Mouse (Mus musculus) brain, adult 2 months (tissue): Measurements from ENCODE around the gene BC052040.

Source experiments
- DNase-seq: peaks from one replicate; pipeline ENCODE4 v3.0.0; 2011; ENCODE audit warnings: low read depth, low spot score

The BC052040 gene

DNA sequence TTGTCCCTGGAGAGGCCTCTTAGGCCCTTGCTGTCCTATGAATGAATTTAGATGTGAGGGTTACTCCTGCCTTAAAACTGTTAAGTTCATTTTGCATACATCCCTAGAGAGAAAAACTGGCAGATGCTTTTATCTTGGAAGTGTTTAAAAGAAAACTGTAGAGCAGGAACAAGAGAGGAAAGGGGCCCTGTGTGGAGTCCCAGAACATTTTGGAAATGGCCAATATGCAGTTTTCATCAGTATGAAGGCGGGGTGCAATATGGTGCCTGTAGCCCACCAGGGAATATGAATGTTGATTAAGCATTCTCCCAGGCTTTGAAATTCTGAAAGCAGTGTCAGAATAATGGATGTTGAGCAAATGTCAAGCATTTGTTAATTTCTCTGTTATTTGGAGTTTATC is 19.8 kb downstream of the BC052040 start:
- no peak for DNase-seq

DNA sequence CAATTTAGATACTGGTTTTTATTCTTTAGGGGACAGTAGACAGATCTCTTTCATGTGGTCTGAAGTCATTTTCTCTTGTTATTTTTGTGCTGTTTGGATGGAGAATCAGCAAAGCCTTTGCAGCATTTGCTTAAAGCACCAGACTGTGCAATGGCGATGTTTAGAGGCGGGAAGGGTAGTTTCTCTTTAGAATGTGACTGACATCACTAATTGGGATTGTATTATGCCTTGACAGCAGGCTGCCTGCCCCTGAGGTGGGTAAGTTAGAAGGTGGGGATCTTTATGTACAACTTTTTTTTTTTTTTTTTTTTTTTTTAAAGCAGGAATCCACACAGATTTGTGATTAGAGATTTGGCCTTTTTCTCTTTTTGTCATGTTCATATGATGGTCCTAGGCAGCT is 20.6 kb downstream of the BC052040 start:
- DNase-seq: no peak

DNA sequence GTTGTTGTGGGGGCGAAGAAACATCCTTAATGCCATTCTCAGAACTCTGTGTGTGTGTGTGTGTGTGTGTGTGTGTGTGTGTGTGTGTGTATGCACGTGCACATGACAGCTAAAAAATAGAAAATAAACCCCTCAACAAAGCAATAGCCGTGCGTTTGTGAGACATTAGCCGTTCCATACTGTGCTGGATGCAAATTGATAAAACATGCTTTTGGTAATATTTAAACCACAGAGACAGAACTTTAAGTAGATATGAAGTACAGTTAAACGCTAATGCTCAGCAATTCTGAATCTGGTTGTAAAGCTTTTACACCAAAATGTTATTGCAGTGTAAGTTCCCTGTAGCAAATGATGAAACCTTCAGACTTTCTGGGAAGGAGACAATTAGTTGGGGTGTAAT is 22.6 kb downstream of the BC052040 start:
- no peak for DNase-seq

DNA sequence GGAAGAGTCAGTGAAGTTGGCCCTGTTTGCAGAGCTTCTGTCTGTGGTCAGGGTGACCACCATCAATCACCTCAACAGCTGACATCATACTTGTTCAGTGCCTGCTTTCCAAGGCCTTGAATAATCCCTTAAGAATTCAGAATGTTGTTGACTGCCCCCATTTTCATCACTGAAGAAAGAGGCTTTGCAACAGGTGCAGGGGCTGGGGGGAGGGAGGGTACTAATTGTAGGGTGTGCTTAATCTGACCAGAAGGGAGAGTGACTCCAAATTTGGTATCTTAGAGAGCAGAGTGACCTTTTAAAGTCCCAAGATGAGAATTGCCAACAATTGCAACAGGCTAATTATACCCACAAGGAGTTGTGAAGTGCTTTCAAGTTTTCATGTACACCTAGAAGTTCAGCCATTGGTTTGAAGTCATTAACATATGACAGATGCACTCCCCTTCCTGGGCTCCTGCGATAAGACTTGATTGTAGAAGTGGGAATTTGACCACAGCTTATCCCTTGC is 24.4 kb downstream of the BC052040 start:
- DNase-seq: no peak

DNA sequence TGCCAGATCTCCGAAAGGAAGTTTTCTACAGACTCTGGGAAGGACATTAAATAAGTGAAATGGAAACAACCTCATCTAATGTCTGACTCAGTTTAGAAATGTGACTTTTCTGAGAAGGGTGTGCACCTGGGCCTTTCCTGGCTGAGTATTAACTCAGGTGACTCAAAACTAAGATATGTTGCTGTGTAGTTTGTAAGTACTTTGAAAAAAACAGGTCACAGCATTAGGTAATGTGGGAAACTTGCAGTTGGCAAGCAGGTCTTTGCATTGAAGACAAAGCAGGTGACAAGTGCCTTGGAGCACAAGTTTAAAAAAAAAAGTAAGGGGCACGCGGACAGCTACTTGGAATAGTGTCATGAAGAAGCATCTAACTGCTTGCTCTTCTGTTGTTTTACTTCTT is 27.5 kb downstream of the BC052040 start:
- DNase-seq: no peak

DNA sequence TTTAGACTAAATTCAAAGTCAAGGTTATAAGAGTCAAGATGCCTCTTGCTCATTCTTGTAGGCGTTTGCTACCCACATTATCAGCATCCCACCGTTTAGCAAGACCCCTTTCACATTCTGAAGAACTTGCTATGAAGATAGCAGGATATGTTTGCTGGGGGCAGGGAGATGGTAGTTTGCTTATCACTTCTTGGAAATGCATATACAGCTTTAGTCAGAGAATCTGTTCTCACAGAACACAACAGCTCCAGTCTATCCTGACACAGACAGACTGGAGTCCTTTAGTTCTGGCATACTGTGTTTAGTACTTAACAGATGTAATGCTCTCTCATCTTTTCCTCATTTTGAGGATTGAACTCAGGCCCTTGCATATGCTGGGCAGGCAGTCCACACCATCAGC is 28.6 kb downstream of the BC052040 start:
- no peak for DNase-seq

DNA sequence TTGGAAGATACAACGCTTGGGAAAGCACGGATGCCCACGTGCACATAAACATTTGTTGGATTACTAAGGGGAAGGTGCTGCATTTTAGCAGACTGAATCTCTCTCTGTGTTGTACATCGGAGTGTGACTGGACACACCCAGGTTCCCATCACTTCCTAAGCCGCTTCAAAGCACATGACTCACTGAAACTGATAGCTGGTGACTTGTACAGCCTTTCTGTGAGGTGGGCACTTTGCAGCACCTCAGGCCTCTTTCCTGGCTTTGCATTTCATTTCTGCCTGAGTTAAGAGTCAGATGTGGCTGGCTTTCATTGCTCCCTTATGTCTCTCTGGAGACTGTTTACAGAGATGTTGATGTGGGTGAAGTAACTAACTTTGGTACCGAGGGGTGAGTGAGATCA is 29.0 kb downstream of the BC052040 start:
- DNase-seq: no peak

DNA sequence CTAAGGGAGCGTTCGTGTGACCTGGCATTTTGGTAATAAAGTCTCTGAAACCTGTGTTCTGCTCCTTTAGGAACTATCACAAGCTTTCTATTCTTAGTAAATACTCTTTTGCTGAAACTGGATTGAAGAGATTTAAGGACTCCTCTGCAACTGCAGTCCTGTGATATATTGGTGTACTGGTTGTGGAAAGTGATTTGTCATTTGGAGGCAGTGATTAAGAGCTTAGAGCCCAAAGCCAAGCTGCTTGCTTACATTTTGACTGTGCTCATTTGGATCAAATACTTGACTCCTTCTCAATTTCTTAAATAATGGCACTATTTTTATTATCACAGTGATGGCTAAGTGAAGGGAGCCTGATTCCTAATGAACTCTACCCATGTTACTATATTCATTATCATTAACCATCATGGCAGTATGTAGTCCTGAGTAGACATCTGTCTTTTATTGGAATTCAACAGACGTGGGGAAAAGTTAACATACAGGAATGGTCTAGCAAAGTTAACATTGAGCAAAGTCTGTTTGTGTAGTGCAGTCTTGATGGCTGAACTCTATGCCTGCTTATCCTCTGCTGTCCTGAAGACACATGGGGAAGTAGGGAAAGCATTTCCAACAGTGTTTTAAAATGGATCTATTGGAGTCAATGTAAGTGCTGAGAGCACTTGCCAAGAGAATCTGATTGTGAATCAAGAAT is 32.5 kb downstream of the BC052040 start:
- DNase-seq: no peak

DNA sequence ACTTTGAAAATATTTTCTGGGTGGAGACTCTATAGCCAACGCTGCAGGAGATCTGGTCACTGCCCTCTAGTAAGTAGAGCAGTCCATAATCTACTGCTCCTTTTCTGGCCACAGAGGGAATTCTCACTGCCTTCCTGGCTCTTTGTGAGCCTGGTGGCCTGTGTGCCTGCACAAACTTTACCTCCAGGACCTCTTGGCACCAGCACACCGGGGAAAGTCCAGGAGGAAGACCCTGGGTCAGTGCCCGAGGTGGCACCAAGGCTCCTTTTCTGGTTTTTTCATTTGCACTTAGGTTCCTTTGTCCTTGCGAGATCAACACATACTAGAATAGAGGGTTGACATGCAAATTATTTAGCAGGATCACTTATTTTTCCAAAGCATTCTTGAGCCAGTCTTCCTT is 47.0 kb downstream of the BC052040 start:
- no peak for DNase-seq

DNA sequence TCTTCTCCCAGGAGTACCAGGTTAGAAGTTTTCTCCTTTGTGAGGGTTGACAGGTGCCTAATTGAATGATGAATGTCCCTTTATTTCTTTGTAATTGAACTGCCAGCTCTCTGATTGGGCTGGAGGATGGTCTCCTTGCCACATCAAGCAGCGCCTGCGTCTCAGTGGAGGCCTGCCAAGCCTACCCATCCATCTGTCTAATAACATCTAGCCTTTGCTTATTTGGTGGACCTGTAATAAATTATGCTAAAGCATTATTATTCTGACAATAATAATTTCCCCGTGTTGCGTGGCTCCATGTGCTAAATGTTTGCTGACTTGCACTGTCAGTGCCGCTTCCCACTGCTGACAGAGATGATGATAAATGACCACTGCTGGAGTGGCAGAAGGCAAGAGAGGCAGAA is 49.5 kb downstream of the BC052040 start:
- DNase-seq: peak; percentile 4

DNA sequence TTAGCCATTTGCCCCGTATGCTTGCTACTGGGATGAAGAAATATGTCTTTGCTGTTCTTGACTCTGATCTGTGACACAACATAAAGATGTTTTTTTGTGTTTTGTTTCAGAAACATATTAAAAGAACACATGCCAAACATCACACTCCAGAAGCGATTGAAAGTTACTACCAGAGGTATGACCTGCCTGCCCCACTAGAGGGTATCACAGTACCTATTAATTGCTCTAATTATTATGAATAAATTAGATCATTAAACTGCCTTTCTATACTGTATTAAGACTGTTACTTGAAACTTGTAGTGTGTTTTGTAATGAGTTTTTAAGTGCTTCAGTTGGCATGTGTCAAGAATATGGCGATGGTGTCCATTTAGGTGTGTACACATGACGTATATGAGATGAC is 50.3 kb downstream of the BC052040 start:
- no peak for DNase-seq

DNA sequence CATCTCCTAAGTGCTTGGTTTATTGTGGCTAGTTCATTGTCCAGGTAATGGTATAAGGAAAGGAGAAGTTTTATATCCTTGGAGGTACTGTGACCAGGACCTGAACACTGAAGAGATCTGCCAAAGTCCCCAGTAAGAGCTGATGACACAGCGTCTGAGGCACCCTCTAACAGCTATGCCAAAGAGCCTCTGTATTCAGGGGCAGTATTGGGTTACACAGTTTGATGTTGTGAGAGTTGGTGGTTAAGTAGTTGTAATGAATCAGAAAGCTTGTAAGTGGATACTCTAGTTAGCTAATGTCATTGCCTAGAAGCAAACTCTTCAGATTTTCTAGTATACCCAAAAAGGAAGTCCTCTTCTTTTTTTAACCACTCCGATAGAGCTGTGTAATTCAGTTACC is 68.7 kb downstream of the BC052040 start:
- no peak for DNase-seq

DNA sequence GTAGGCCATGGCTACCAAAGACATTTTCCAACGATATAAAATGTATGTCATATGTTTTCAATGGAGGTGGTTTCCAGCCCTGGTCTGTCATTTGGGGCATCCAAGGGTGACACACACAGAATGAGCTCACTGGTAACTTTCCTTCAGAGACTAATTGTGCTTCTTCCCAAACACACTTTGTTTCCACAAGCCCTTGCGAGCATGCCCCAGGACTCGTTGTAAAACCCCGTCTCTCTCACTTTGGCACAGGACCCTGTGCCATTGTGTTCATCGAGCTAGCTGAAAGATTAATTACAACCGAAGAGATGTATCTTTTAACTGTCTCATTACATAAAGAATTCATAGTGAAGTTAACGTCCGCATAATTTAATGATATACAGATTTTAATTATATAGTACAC is 78.2 kb downstream of the BC052040 start:
- DNase-seq: peak; percentile 8

DNA sequence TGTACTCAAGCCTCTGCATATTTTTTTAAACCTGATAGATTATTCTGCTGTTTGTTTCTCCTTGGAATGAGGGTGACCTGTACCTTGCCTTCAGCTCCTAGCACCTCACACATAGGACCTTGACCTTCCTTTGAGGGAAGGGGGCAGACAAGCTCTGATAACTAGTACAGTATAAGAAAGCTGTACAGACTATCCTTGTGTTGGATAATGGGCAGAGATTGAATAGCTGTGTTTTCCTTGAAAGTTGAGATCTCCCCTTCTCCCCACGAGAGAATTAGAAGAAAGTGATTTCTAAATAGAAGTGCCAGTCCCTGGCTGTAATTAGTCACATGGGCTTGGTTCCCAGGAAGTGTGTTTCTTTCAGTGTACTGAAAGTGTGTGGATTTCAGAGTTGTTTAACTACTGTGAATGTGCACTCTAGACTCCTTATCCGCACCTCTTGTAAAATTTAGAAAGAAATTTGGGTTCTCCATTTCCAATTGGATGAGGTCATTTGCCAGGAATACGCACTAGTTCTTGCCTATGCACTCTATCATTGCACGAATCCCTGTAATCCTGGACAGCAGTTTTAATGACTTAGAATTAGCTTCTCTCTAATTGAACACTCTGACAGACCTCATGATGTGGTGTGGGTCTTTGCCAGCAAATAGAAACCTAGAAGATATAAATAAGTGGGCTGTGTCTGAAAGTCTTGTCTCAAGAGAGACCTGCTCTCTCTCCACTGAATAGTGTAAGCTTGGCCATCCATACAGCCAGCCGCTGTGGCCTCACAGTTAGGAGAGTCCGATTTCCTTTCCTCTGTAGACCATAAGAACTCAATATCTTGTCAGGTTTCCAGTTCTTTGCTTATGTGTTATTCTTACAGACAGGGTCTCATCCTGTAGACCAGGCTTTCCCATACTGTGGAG is 79.0 kb downstream of the BC052040 start:
- no peak for DNase-seq

DNA sequence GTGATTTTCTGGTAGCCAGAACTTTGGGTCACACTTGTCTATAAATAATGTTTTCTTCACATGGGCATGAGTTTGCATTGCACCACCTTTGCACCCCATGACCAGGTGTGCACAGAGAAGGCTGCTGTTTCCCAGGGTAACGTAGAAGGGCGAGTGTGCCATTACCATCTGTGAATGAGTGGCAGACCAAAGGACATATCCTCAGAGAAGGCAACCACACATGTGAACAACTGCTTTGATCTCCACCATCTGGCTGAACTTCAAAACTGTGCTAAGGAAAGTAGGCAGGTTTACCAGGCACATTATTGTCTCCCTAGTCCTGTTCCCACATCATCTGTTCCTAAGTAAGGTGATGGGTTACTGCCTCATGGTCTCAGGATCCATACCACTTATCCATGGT is 86.0 kb downstream of the BC052040 start:
- no peak for DNase-seq

DNA sequence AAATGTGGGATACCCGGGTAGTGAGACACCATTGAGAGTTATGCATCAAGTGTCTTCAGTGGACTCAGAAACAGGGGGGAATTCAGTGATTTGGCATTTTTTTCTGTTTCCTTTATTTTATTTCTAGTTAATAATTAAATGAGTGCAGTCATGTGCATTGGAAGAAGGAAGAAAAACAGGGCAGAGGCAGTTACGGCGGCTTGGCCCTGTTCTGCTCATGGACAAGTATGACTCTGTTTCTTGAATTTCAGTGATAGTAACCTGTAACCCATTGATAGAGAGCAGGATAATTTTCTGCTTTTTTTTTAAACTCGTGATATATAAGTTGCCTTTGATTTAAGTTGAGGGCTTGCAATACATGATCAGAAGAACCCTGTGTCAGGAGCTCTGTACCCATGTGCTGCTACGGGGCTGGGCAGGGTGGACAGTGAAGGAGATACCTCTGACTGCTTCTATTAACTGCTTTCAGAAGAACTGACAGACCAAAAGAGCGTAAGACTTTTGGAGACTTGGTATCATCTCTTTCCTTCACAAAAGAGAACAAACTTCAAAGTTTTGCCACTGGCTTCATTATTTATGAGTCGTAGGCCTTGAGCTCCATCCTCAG is 91.6 kb downstream of the BC052040 start:
- no peak for DNase-seq

DNA sequence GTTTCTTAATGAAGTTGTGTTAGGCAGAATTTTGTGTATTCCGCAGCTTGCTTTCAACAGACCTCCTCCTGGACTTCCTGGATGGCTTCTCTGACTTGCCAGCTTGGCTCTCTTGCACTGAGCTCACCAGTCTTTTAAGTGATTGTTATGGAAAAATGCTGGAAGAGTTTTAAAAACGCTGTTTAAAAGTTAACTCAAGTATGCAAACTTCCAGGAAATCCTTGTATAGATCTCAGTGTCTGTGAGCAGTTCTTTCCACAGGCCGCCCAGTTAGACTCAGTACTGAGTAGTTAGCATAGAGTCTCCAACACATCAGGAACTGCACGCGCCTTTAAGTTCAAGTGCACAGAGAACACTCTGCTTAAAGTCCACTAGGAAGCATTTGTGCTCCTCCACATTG is 97.3 kb downstream of the BC052040 start:
- no peak for DNase-seq

DNA sequence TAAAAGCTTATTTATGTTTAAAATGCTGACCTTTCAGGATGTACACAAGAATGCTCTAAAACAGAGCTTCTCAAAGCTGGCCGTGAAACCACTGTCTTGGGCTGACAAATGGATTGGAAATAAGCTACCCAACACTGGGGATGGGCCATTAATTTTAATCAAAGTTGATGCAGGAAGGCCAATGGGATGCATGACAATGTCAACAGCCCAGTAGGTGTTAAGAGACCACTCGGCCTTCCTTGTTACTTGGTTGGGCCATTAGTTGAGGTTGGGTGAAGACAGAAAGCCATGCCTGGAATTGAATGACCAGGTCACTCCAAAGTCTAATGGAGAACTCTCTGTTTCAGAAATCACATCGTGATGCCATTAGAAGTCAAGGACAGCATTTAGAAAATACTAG is 103.7 kb downstream of the BC052040 start:
- DNase-seq: no peak

DNA sequence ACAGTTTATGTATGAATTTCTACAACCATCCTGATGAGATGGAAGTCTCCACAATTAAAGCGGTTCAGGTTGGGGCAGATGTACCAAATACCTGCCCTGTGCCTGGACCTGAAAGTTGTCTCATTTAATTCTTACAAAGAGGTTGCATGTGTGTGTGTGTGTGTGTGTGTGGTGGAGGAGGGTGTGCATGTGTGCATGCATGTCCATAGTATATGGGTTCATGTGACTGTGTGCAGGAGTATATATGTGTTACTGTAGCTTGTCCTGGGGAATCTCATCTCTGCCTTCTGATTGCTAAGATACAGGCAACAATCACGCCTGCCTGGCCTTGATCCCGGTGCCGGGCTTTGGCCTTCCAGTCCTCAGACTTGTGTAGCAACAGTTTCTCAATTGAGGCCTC is 106.1 kb downstream of the BC052040 start:
- no peak for DNase-seq

DNA sequence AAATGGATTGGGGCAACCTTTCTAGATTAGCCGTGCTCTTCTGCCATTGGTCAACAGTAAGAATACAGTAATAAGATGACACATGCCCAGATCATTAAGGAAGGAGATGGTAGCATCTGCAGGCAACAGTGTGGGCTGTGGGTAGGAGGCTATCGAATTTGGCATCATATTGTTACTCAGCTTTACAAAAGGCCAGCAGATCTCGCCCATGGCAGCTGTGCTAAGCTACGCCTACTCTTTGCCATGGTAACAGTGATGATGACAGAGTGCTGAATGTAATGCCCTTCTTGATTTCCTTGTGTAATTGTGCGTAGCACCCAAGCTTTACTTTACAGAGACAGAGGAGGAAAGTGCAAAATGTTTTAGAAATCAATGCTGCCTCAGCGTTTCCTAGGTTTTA is 106.8 kb downstream of the BC052040 start:
- peak; percentile 90 for DNase-seq

DNA sequence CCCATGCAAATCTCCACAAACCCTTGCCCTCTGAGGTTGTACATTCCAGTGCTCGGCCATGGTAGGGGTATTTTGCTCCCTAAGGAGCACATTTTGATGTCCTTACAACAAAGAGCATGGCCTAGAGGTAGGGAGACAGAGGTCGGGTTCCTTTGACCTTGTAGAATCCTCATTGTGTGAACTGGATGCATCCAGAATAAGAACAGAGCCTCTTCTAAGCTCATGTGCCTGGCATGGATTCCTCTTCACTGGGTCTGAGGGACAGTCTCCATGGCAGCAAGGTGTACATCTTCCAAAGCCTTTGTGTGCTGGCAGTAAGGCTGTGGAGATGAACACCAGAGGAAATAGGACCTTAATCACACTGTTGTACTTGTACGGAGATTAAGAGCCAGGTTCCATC is 112.3 kb downstream of the BC052040 start:
- DNase-seq: peak; percentile 18

DNA sequence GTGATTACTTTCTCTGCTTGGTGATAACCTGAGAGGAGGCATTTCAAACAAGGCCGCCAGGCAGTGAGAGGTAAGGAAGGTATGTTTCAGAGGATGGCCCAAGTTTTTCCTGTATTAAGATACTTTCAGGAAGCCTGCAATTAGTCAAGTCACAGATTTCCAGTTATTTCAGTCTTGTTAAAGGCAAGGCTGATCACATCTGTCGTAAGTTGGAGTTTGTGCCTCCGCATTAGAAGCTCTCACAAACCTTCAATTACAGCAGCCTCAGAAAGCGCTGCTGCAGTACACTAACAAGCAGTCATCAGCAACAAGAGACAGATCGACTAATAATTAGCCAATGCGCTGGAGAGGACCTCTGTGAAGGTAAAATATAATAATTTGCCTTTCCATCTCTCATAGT is 112.9 kb downstream of the BC052040 start:
- DNase-seq: peak; percentile 73

DNA sequence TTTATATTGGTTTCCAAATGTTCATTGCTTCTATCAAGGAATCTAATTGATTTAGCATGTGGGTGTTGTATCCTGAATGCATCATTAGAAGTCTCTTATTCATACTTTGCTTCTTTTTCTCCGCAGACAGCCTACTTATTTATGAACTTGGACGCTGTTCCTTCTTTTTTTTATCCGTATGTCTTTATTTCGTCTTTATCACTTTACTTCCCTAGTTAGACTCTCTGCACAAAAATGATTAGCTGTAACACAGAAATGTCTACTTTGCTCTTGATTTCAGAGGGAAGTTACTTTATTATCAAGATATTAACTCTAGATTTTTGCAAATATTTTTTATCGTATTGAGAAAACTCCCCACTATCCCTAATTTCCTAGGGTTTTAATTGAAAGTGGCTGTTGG is 117.5 kb downstream of the BC052040 start:
- DNase-seq: no peak
